Mouse (Mus musculus) lung, embryonic 14.5 days (tissue): ENCODE measurements around the gene Selenon. TPM values are rescaled to one million over a fixed set of nuclear protein-coding genes. Genes with fewer than 3 reads are reported as not detected.

ENCODE experiments used
- ATAC-seq: fragments of 200-750 bp; cut with Nextera tagmentation; 2 replicates; pipeline ENCODE4 v1.8.0; 2017; ENCODE audit warnings: mild to moderate bottlenecking, moderate TSS enrichment, moderate library complexity; ENCODE audit not compliant: insufficient read depth
- DNase-seq: peaks from one replicate; pipeline ENCODE4 v3.0.0-alpha.2; 2015
- H3K27ac ChIP-seq: fragments of 300-500 bp; sonication (generic); 2 replicates; pipeline ENCODE4 v1.5.1; 2014; ENCODE audit warnings: low read depth, mild to moderate bottlenecking, moderate library complexity
- H3K27me3 ChIP-seq: fragments of 300-500 bp; sonication (generic); 2 replicates; pipeline ENCODE4 v1.6.1; 2014; ENCODE audit warnings: low read length, control low read depth; ENCODE audit not compliant: insufficient read depth
- H3K36me3 ChIP-seq: fragments of 300-500 bp; sonication (generic); 2 replicates; pipeline ENCODE4 v1.6.1; 2014; ENCODE audit warnings: control low read depth; ENCODE audit not compliant: insufficient read depth
- H3K4me1 ChIP-seq: fragments of 300-500 bp; sonication (generic); 2 replicates; pipeline ENCODE4 v1.6.1; 2014; ENCODE audit warnings: antibody characterized with exemption, control low read depth; ENCODE audit not compliant: insufficient read depth
- H3K4me2 ChIP-seq: fragments of 300-500 bp; sonication (generic); 2 replicates; pipeline ENCODE4 v1.6.1; 2014; ENCODE audit warnings: mild to moderate bottlenecking
- H3K4me3 ChIP-seq: fragments of 300-500 bp; sonication (generic); 2 replicates; pipeline ENCODE4 v1.5.1; 2014; ENCODE audit warnings: low read depth, low read length
- H3K9ac ChIP-seq: fragments of 300-500 bp; sonication (generic); 2 replicates; pipeline ENCODE4 v1.6.1; 2014
- H3K9me3 ChIP-seq: fragments of 300-500 bp; sonication (generic); 2 replicates; pipeline ENCODE4 v1.6.1; 2016; ENCODE audit warnings: low read depth, low read length, control low read depth
- CTCF ChIP-seq: IDR thresholded peaks from 2 replicates; pipeline ENCODE4 v1.5.1; 2016; ENCODE audit warnings: antibody characterized with exemption, low read depth
- WGBS: fragments of 180-500 bp; shearing (Covaris S2); extraction: QIAGEN DNeasy Blood & Tissue Kit; methylation state at CpG from one replicate; pipeline ENCODE4 v1.1.7; 2014; 5-methylcytosine and 5-hydroxymethylcytosine counted together
- microRNA-seq: library from miRNA; unstranded; fragments of <30 nt; microRNA quantifications from one replicate; pipeline ENCODE4, GENCODE M21; 2016; ENCODE audit warnings: borderline number of aligned reads
- polyA plus RNA-seq: library from polyadenylated mRNA; unstranded; fragments of >200 nt; fragmentation: Nextera tagmentation; extraction: Ambion mirVana; gene quantifications from 2 replicates; pipeline ENCODE4 v1.2.1, GENCODE M21; 2014

Gene Selenon
- polyA plus RNA-seq, 1 experiment from 2014 or later, result 62.0 TPM

GRCm38 (mm10) chr4:134488211-134488610 is 63.8 kb downstream of the Selenon start:
- 58% methylated on average over 5 of the region's 5 CpGs for WGBS
- no peak for ATAC-seq
- H3K4me2 ChIP-seq, result no peak overlapping the region

More at GRCm38 (mm10) chr4:134488211-134488610, 63.8 kb downstream of the Selenon start:
- H3K4me1 ChIP-seq, result 0 out of 2 replicates have a peak, but pooled peaks cover 3% of the 10 kb centered on the region
- 0 out of 2 replicates have a peak, but pooled peaks cover under 1% of the 10 kb centered on the region for H3K27me3 ChIP-seq
- H3K9ac ChIP-seq, result no peak overlapping the region
- no peaks in the 10 kb centered on the region for H3K36me3 ChIP-seq
- H3K27ac ChIP-seq, result peak overlapping the region; percentile 2; the same call in 1 of the 2 replicates
- H3K9me3 ChIP-seq, result no peaks in the 10 kb centered on the region
- peak; percentile 17 for DNase-seq
- no peak overlapping the region for H3K4me3 ChIP-seq
- no peak for TF ChIP-seq CTCF

Small RNA genes lying within 50 kb of the gene (microRNA-seq; reads per million reads assigned to microRNA genes)
- gene Mir6403, result not detected

Other genes with a start within 250 kb of the Selenon start
- gene Trim63, start 237.0 kb downstream of the Selenon start, polyA plus RNA-seq, result 0.28 TPM in 1 of 2 replicates, not detected in the other
- 0.05 TPM in 1 of 2 replicates, not detected in the other for gene Slc30a2, start 209.0 kb downstream of the Selenon start, polyA plus RNA-seq
- 2.9 and 3.7 TPM in 2 replicates for gene Extl1, start 168.3 kb downstream of the Selenon start, polyA plus RNA-seq
- gene Pafah2, start 155.8 kb downstream of the Selenon start, polyA plus RNA-seq, result 10.5 and 12.2 TPM in 2 replicates
- gene Stmn1, start 83.8 kb downstream of the Selenon start, polyA plus RNA-seq, result 1,723 and 1,772 TPM in 2 replicates
- gene Paqr7, start 55.5 kb downstream of the Selenon start, polyA plus RNA-seq, result 1.1 TPM in 2 replicates
- 9.6 and 10.7 TPM in 2 replicates for gene Aunip, start 41.2 kb downstream of the Selenon start, polyA plus RNA-seq
- gene Mtfr1l, start 16.8 kb downstream of the Selenon start, polyA plus RNA-seq, result 119 and 125 TPM in 2 replicates
- gene Man1c1, start 152.1 kb upstream of the Selenon start, polyA plus RNA-seq, result 3.3 and 4.3 TPM in 2 replicates
- 21.2 and 22.2 TPM in 2 replicates for gene Ldlrap1, start 215.9 kb upstream of the Selenon start, polyA plus RNA-seq